Mouse (Mus musculus) CH12.LX (cell line): Measurements from ENCODE around the gene Pde4b. TPM values are rescaled to one million over a fixed set of nuclear protein-coding genes. Genes with fewer than 3 reads are reported as not detected.

Source experiments
- DNase-seq: peaks from one replicate; pipeline ENCODE4 v3.0.0-alpha.2; 2013; ENCODE audit errors: extremely low read depth
- H3K27ac ChIP-seq: 2 replicates; pipeline ENCODE4 v1.5.1; 2012; ENCODE audit warnings: low read depth, mild to moderate bottlenecking, control low read depth, moderate library complexity; ENCODE audit not compliant: insufficient read depth
- H3K27me3 ChIP-seq: replicated peaks from 2 replicates; pipeline ENCODE3; 2012; ENCODE audit warnings: inconsistent platforms
- H3K36me3 ChIP-seq, 2 experiments: replicated peaks in 1 of 2; 2 replicates each; pipeline versions ENCODE3 to v1.6.1; 2012; ENCODE audit warnings: inconsistent platforms in 1 of 2, low read length in 1 of 2, mild to moderate bottlenecking in 1 of 2, mixed read lengths in 1 of 2, moderate library complexity in 1 of 2; ENCODE audit not compliant: control insufficient read depth in 1 of 2, insufficient read depth in 1 of 2
- H3K4me1 ChIP-seq, 2 experiments: 2 replicates each; pipeline ENCODE4 v1.6.1; 2012; ENCODE audit warnings: inconsistent platforms in 1 of 2, moderate library complexity in 1 of 2; ENCODE audit not compliant: insufficient read depth in 2 of 2, control insufficient read depth in 1 of 2
- H3K4me2 ChIP-seq: 2 replicates; pipeline ENCODE4 v1.6.1; 2012; ENCODE audit warnings: low read depth, mild to moderate bottlenecking, control low read depth; ENCODE audit not compliant: poor library complexity, insufficient read depth, severe bottlenecking
- H3K4me3 ChIP-seq, 3 experiments: fragments of 150-350 bp in 1 of 3; sonication (generic) in 1 of 3; replicated peaks in 1 of 3; 2 replicates each; pipeline versions ENCODE3 to v1.5.1; 2011 to 2012; ENCODE audit warnings: low read depth in 2 of 3, low read length in 2 of 3, mild to moderate bottlenecking in 2 of 3, moderate library complexity in 2 of 3, control low read depth in 1 of 3, improper control_type of control experiment in 1 of 3, inconsistent platforms in 1 of 3, mixed read lengths in 1 of 3; ENCODE audit not compliant: poor library complexity in 1 of 3
- H3K79me2 ChIP-seq: replicated peaks from 2 replicates; pipeline ENCODE4 v1.6.1; 2012; ENCODE audit warnings: mild to moderate bottlenecking, moderate library complexity; ENCODE audit not compliant: control insufficient read depth, poor library complexity, insufficient read depth, severe bottlenecking; ENCODE audit errors: extremely low read depth
- H3K9ac ChIP-seq: 2 replicates; pipeline ENCODE4 v1.6.1; 2012; ENCODE audit warnings: low read depth, mild to moderate bottlenecking, control low read depth, moderate library complexity; ENCODE audit not compliant: insufficient read depth
- H3K9me3 ChIP-seq: replicated peaks from 2 replicates; pipeline ENCODE3; 2012; ENCODE audit warnings: low read length, inconsistent platforms, mixed read lengths
- BHLHE40 ChIP-seq: IDR thresholded peaks from 2 replicates; pipeline ENCODE4 v1.6.1; 2011; ENCODE audit warnings: mild to moderate bottlenecking, low read depth, low read length, improper control_type of control experiment
- CHD1 ChIP-seq: IDR thresholded peaks from 2 replicates; pipeline ENCODE4 v1.6.1; 2012; ENCODE audit warnings: low read depth, low read length, improper control_type of control experiment, inconsistent platforms
- CHD2 ChIP-seq: IDR thresholded peaks from 2 replicates; pipeline ENCODE4 v1.6.1; 2011; ENCODE audit warnings: low read length, improper control_type of control experiment
- CTCF ChIP-seq, 2 experiments: IDR thresholded peaks in 1 of 2; conservative IDR thresholded peaks in 1 of 2; 2 replicates each; pipeline ENCODE4 v1.5.1; 2011 to 2012; ENCODE audit warnings: low read depth in 2 of 2, low read length in 2 of 2, improper control_type of control experiment in 1 of 2, inconsistent platforms in 1 of 2, mild to moderate bottlenecking in 1 of 2, moderate library complexity in 1 of 2
- E2F4 ChIP-seq: IDR thresholded peaks from 2 replicates; pipeline ENCODE4 v1.6.1; 2011; ENCODE audit warnings: low read depth, low read length, improper control_type of control experiment; ENCODE audit not compliant: insufficient replicate concordance
- EP300 ChIP-seq: IDR thresholded peaks from 2 replicates; pipeline ENCODE4 v1.6.1; 2011; ENCODE audit warnings: low read length, improper control_type of control experiment
- ETS1 ChIP-seq: conservative IDR thresholded peaks from 2 replicates; pipeline ENCODE4 v1.6.1; 2012; ENCODE audit warnings: low read depth, mild to moderate bottlenecking, inconsistent platforms, low read length, improper control_type of control experiment, moderate library complexity
- GABPA ChIP-seq: IDR thresholded peaks from 2 replicates; pipeline ENCODE4 v1.6.1; 2012; ENCODE audit warnings: low read depth, low read length, improper control_type of control experiment, inconsistent platforms; ENCODE audit not compliant: insufficient replicate concordance
- HCFC1 ChIP-seq: IDR thresholded peaks from 2 replicates; pipeline ENCODE4 v1.6.1; 2012; ENCODE audit warnings: low read depth, mild to moderate bottlenecking, inconsistent platforms, low read length, improper control_type of control experiment
- IRF4 ChIP-seq: IDR thresholded peaks from 2 replicates; pipeline ENCODE4 v1.6.1; 2014; ENCODE audit warnings: low read depth, mild to moderate bottlenecking, inconsistent platforms, low read length, improper control_type of control experiment
- JUN ChIP-seq: IDR thresholded peaks from 2 replicates; pipeline ENCODE4 v1.6.1; 2011; ENCODE audit warnings: low read depth, mild to moderate bottlenecking, low read length, improper control_type of control experiment, moderate library complexity; ENCODE audit not compliant: insufficient read depth
- KAT2A ChIP-seq: IDR thresholded peaks from 2 replicates; pipeline ENCODE4 v1.6.1; 2012; ENCODE audit warnings: low read length, improper control_type of control experiment, inconsistent platforms; ENCODE audit not compliant: insufficient replicate concordance
- MAFK ChIP-seq: IDR thresholded peaks from 2 replicates; pipeline ENCODE4 v1.6.1; 2011; ENCODE audit warnings: low read length, improper control_type of control experiment; ENCODE audit not compliant: insufficient replicate concordance
- MAX ChIP-seq: IDR thresholded peaks from 2 replicates; pipeline ENCODE4 v1.6.1; 2011; ENCODE audit warnings: low read length, improper control_type of control experiment
- MAZ ChIP-seq: IDR thresholded peaks from 2 replicates; pipeline ENCODE4 v1.6.1; 2012; ENCODE audit warnings: low read depth, mild to moderate bottlenecking, inconsistent platforms, low read length, improper control_type of control experiment, moderate library complexity
- MEF2A ChIP-seq: IDR thresholded peaks from 2 replicates; pipeline ENCODE4 v1.6.1; 2014; ENCODE audit warnings: low read depth, mild to moderate bottlenecking, inconsistent platforms, low read length, improper control_type of control experiment, borderline replicate concordance
- MXI1 ChIP-seq: IDR thresholded peaks from 2 replicates; pipeline ENCODE4 v1.6.1; 2011; ENCODE audit warnings: mild to moderate bottlenecking, low read depth, low read length, improper control_type of control experiment
- MYC ChIP-seq: IDR thresholded peaks from 2 replicates; pipeline ENCODE4 v1.6.1; 2011; ENCODE audit warnings: low read depth, mild to moderate bottlenecking, improper control_type of control experiment, low read length
- NELFE ChIP-seq: IDR thresholded peaks from 2 replicates; pipeline ENCODE4 v1.6.1; 2011; ENCODE audit warnings: low read depth, low read length, improper control_type of control experiment
- NRF1 ChIP-seq: IDR thresholded peaks from 2 replicates; pipeline ENCODE4 v1.6.1; 2014; ENCODE audit warnings: low read depth, mild to moderate bottlenecking, inconsistent platforms, low read length, improper control_type of control experiment, moderate library complexity
- PAX5 ChIP-seq: IDR thresholded peaks from 2 replicates; pipeline ENCODE4 v1.6.1; 2012; ENCODE audit warnings: low read length, inconsistent platforms, mixed read lengths
- POLR2A ChIP-seq: IDR thresholded peaks from 2 replicates; pipeline ENCODE4 v1.6.1; 2011; ENCODE audit warnings: low read depth, mild to moderate bottlenecking, improper control_type of control experiment, low read length
- RCOR1 ChIP-seq: conservative IDR thresholded peaks from 2 replicates; pipeline ENCODE4 v1.6.1; 2012; ENCODE audit warnings: low read depth, mild to moderate bottlenecking, inconsistent platforms, low read length, improper control_type of control experiment
- TBP ChIP-seq: conservative IDR thresholded peaks from 2 replicates; pipeline ENCODE4 v1.6.1; 2011; ENCODE audit warnings: low read depth, low read length, improper control_type of control experiment
- TCF12 ChIP-seq: IDR thresholded peaks from 2 replicates; pipeline ENCODE4 v1.6.1; 2014; ENCODE audit warnings: low read depth, mild to moderate bottlenecking, inconsistent platforms, low read length, improper control_type of control experiment
- UBTF ChIP-seq: IDR thresholded peaks from 2 replicates; pipeline ENCODE4 v1.6.1; 2012; ENCODE audit warnings: low read depth, mild to moderate bottlenecking, inconsistent platforms, low read length, improper control_type of control experiment, moderate library complexity
- USF2 ChIP-seq: conservative IDR thresholded peaks from 2 replicates; pipeline ENCODE4 v1.6.1; 2011; ENCODE audit warnings: low read depth, low read length, improper control_type of control experiment
- ZKSCAN1 ChIP-seq: IDR thresholded peaks from 2 replicates; pipeline ENCODE4 v1.6.1; 2012; ENCODE audit warnings: low read depth, inconsistent platforms, low read length, improper control_type of control experiment, borderline replicate concordance
- ZMIZ1 ChIP-seq: IDR thresholded peaks from 2 replicates; pipeline ENCODE4 v1.6.1; 2012; ENCODE audit warnings: low read depth, mild to moderate bottlenecking, inconsistent platforms, low read length, improper control_type of control experiment
- dilution Hi-C: fragments of 300-500 bp; cut with MboI; formaldehyde crosslinking; loops from 2 replicates; pipeline ENCODE4 v1.14.3; 2020; ENCODE audit warnings: low sequenced_read_pairs; ENCODE audit not compliant: extremely low pct_unique_long_range_greater_than_20kb, extremely low pct_ligation_motif_present
- in situ Hi-C: fragments of 300-500 bp; cut with MboI; formaldehyde crosslinking; loops from 3 replicates; pipeline ENCODE4 v1.14.3; 2019; ENCODE audit warnings: low sequenced_read_pairs, low pct_ligation_motif_present, low pct_unique_long_range_greater_than_20kb, mixed read lengths
- polyA plus RNA-seq: library from polyadenylated mRNA; unstranded; fragments of >175 nt; gene quantifications from 2 replicates; pipeline ENCODE4 v1.2.1, GENCODE M21; 2012; ENCODE audit warnings: low read depth; ENCODE audit not compliant: insufficient read length
- total RNA-seq, 2 experiments: library from RNA; depleted of rRNA; stranded (reverse); fragments of 300-350 nt in 1 of 2; fragments of >200 nt in 1 of 2; gene quantifications; 2 replicates each; pipeline ENCODE4 v1.2.3; 2012 to 2014

Pde4b gene
- total and polyA plus RNA-seq, 3 experiments = 9.6 to 24.2 (median 21.8) TPM

DNA sequence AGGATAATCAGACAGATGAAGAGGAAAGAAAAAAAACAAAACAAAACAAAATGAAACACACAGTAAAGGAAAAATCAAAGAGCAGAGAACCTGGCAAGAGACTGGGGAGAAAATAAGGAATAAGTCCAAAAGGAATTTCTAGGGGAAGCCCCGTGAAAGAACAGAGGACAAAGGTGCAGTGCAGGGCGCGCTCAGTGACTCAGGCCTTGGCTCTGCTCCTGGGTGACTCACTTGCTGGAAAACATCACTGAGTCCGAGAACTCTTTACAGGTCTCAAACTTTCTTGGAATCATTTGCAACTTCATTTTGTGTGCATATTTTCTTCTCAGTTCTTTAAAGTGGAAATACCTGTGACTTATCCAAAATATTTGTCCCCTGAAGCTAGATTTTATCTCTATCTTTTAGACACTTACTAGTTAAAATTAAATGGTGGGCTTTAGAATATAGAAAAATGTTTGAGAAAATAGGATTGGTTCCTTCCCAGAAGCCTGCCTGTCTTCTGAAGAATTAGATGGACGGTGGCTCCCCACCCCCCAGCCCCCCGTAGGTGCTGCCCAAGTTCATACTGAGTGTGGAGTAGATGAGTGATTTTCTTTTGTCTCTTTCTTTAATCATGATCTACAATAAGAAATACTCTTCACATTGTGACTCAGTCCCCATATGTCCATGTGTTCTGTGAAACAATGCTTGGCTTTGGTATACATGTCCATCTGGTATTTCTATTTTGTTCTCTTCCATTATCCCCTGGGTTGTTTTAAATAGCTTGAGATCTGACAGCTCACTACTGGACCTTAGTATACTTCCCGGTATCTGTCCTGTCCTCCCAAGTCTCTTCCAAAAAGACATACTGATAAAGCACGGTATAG, 446.1 kb downstream of the Pde4b start:
- H3K9ac ChIP-seq = peak overlapping the region; percentile 78
- no peak for DNase-seq
- peak overlapping the region; percentile 76 for H3K4me2 ChIP-seq
- no peaks in the 10 kb centered on the region for H3K9me3 ChIP-seq
- H3K27me3 ChIP-seq = no peaks in the 10 kb centered on the region
- peaks cover 16 to 59% of the 10 kb centered on the region in 2 experiments for H3K4me1 ChIP-seq
- no peak overlapping the region for H3K4me3 ChIP-seq
- peak overlapping the region; percentile 48; the same call in 1 of the 2 replicates for H3K27ac ChIP-seq
- in situ Hi-C loops = no loop called here
- TF ChIP-seq CTCF (conservative IDR thresholded peaks at IDR 0.05 in 1 of 2, IDR thresholded peaks at IDR 0.05 in 1 of 2; ENCODE audit: low read depth in 2 of 2, low read length in 2 of 2) (no peak), MXI1 (no peak), MAX (no peak), NELFE (no peak), ETS1 (0 out of 2 replicates have a peak, but pooled peaks have one; percentile 15), TBP (no peak), UBTF (no peak), IRF4 (no peak), USF2 (no peak), PAX5 (no peak), EP300 (0 out of 2 replicates have a peak, but pooled peaks have one; percentile 26), ZMIZ1 (no peak), HCFC1 (no peak)
- no peaks in the 10 kb centered on the region for H3K79me2 ChIP-seq
- no peaks in the 10 kb centered on the region for H3K36me3 ChIP-seq
- dilution Hi-C loops = no loop called here

- peak; percentile 65 for DNase-seq
- no peaks in the 10 kb centered on the region for H3K36me3 ChIP-seq
- peak overlapping the region; percentile 76 for H3K4me2 ChIP-seq
- H3K27ac ChIP-seq = 0 out of 2 replicates have a peak overlapping the region, but pooled peaks have one; percentile 48
- dilution Hi-C loops (no loop called here), in situ Hi-C loops (no loop called here)
- peak overlapping the region; percentile 78 for H3K9ac ChIP-seq
- peaks cover 16 to 55% of the 10 kb centered on the region in 2 experiments for H3K4me1 ChIP-seq
- H3K79me2 ChIP-seq = no peaks in the 10 kb centered on the region
- H3K4me3 ChIP-seq = no peak overlapping the region
- no peaks in the 10 kb centered on the region for H3K9me3 ChIP-seq
- H3K27me3 ChIP-seq = no peaks in the 10 kb centered on the region
- no peak for TF ChIP-seq ZKSCAN1
- no peak for TF ChIP-seq MAFK
- 0 out of 2 replicates have a peak, but pooled peaks have one; percentile 28 for TF ChIP-seq BHLHE40
- no peak for TF ChIP-seq PAX5
- no peak for TF ChIP-seq POLR2A
- no peak for TF ChIP-seq ZMIZ1
- TF ChIP-seq JUN = no peak
- TF ChIP-seq MAZ = no peak
- TF ChIP-seq TCF12 = no peak
- 0 out of 2 replicates have a peak, but pooled peaks have one; percentile 36 for TF ChIP-seq ETS1
- peak; percentile 64; the same call in 1 of the 2 replicates for TF ChIP-seq MEF2A
- no peak for TF ChIP-seq E2F4
- TF ChIP-seq IRF4 = peak; percentile 73
- TF ChIP-seq EP300 = peak; percentile 81
- TF ChIP-seq CHD2 = 0 out of 2 replicates have a peak, but pooled peaks have one; percentile 29
- TF ChIP-seq KAT2A = no peak
- TF ChIP-seq RCOR1 = 0 out of 2 replicates have a peak, but pooled peaks have one; percentile 57
- no peak for TF ChIP-seq USF2
- TF ChIP-seq UBTF = no peak
- no peak for TF ChIP-seq MYC
- no peak for TF ChIP-seq CHD1
- TF ChIP-seq GABPA = no peak
- TF ChIP-seq NRF1 = no peak
These were observed 446.8 kb downstream of the Pde4b start for GRCm38 (mm10) chr4:102534049-102534730.
